Mouse (Mus musculus): ENCODE data around the gene Sez6.

DNA sequence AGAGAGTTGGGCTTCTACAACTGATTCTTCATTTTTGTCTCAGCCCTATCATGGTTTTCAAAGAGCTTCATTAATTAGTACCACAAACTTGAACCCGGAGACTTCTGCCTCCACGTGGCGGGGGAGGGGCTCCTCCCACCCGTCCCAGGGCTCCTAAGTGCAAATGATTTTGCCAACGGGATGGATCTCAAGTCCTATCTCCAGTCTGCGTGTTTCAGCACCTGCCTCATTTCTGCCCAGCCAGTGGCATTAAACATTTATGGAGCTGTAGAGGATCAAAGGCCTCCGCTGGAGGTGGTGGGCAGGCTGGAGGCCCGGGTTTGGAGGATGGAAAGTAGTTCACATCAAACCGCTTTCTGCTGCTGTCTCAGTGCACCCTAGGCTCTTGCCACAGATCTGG, 3.9 kb upstream of the Sez6 start:
- TF ChIP-seq CTCF (IDR thresholded peaks at IDR 0.05; ENCODE audit: low read depth) (no peak), EP300 (IDR thresholded peaks at IDR 0.05; ENCODE audit: low read depth) (no peak)
